Mouse (Mus musculus): ENCODE data around the gene Scap. TPM values are rescaled to one million over a fixed set of nuclear protein-coding genes. Genes with fewer than 3 reads are reported as not detected.
A peak's percentile ranks its signal among the peaks of the same experiment; 100 is the strongest.

Gene Scap
- total and polyA plus RNA-seq, 2 experiments from 2014 or later: 14.6 to 34.0 TPM

DNA sequence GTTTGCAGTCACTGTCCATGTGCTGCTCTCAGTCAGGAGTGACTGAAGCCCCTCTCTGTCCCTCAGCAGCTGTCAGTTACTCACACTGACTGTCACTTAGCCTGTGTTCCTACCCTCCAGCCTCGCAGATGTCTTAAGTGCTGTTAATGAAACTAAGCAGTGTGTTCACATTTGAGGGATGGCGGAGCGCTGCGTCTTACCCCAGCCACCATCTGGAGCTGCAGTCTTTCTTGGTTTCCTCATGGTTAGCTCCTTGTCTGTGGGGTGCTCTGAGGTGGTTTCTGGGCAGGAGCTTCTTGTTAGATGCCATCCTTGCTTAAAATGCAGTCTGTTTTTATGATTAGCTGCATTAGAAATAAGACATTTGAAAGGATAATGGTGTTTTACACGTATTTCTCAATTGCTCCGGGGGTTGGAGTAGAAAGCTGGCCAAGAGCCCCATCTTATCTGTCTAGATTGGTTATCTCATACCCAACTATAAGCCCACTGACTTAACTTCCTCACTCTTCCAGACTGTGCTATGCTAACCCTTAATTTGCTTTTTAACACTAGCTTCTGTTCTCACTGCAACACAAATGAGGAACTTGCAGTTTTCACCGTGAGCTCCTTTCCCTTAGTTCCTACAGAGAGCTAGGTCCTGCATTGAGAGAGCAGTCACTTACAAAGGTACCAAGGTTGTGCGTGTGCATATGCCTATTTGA, 19.0 kb downstream of the Scap start:
- DNase-seq (ENCODE audit: low spot score) (no peak), ATAC-seq (ENCODE audit: insufficient read depth, low read depth) (no peak)
- H3K4me1 ChIP-seq (ENCODE audit: control insufficient read depth, insufficient read depth): no peaks in the 10 kb centered on the region
- no peak overlapping the region for H3K27ac ChIP-seq (ENCODE audit: low read depth)
- WGBS: 74% methylated on average over 8 of the region's 8 CpGs
- H3K9ac ChIP-seq (replicated peaks; ENCODE audit: low read depth, low read length): no peak overlapping the region
- H3K9me3 ChIP-seq (replicated peaks; ENCODE audit: control insufficient read depth, low read length): no peaks in the 10 kb centered on the region
- no peaks in the 10 kb centered on the region for H3K36me3 ChIP-seq (replicated peaks; ENCODE audit: control insufficient read depth, insufficient read depth, low read length)
- no peak overlapping the region for H3K4me3 ChIP-seq (ENCODE audit: low read depth, low read length)
- no peaks in the 10 kb centered on the region for H3K27me3 ChIP-seq (ENCODE audit: control insufficient read depth, insufficient read depth, low read length)
- H3K4me2 ChIP-seq (ENCODE audit: low read depth, low read length): no peak overlapping the region
- TF ChIP-seq CTCF (IDR thresholded peaks at IDR 0.05; ENCODE audit: low read depth) (no peak), EP300 (IDR thresholded peaks at IDR 0.05; ENCODE audit: low read depth) (no peak)

GRCm38 (mm10) chr9:110358341-110358740, 25.3 kb downstream of the Scap start:
- no peak overlapping the region for H3K27ac ChIP-seq (ENCODE audit: low read depth)
- ATAC-seq (ENCODE audit: insufficient read depth, low read depth): no peak
- no peaks in the 10 kb centered on the region for H3K27me3 ChIP-seq (ENCODE audit: control insufficient read depth, insufficient read depth, low read length)
- DNase-seq (ENCODE audit: low spot score): no peak
- H3K36me3 ChIP-seq (replicated peaks; ENCODE audit: control insufficient read depth, insufficient read depth, low read length): peaks cover 9% of the 10 kb centered on the region
- no peak overlapping the region for H3K4me2 ChIP-seq (ENCODE audit: low read depth, low read length)
- H3K4me1 ChIP-seq (ENCODE audit: control insufficient read depth, insufficient read depth): no peaks in the 10 kb centered on the region
- H3K4me3 ChIP-seq (ENCODE audit: low read depth, low read length): no peak overlapping the region
- WGBS: 81% methylated on average over 2 of the region's 2 CpGs
- H3K9ac ChIP-seq (replicated peaks; ENCODE audit: low read depth, low read length): no peak overlapping the region
- no peaks in the 10 kb centered on the region for H3K9me3 ChIP-seq (replicated peaks; ENCODE audit: control insufficient read depth, low read length)
- no peak for TF ChIP-seq EP300 (IDR thresholded peaks at IDR 0.05; ENCODE audit: low read depth)
- TF ChIP-seq CTCF (IDR thresholded peaks at IDR 0.05; ENCODE audit: low read depth): no peak

DNA sequence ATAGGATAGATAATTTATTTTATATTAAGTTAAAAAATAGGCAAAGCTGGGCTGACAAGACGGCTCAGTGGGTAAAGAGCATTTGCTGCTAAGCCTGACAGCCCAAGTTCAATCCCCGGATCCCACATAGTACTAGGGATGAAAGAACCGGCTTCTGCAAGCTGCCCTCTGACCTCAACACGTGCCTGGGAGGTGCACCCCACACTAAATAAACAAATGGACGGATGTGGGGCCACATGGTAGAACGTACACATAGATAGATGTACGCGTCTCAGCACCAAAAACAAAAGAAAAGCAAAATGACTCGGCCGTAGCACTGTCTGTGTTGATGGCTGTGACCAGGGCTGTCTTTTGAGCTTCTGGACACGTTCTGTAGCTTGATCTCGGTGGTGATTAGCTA, 28.2 kb downstream of the Scap start:
- Histone ChIP-seq H3K4me2 (ENCODE audit: low read depth, low read length) (no peak overlapping the region), H3K9me3 (replicated peaks; ENCODE audit: control insufficient read depth, low read length) (no peaks in the 10 kb centered on the region), H3K36me3 (replicated peaks; ENCODE audit: control insufficient read depth, insufficient read depth, low read length) (peaks cover 23% of the 10 kb centered on the region), H3K4me3 (ENCODE audit: low read depth, low read length) (no peak overlapping the region), H3K27ac (ENCODE audit: low read depth) (no peak overlapping the region), H3K27me3 (ENCODE audit: control insufficient read depth, insufficient read depth, low read length) (no peaks in the 10 kb centered on the region), H3K4me1 (ENCODE audit: control insufficient read depth, insufficient read depth) (no peaks in the 10 kb centered on the region), H3K9ac (replicated peaks; ENCODE audit: low read depth, low read length) (no peak overlapping the region)
- no peak for DNase-seq (ENCODE audit: low spot score)
- TF ChIP-seq EP300 (IDR thresholded peaks at IDR 0.05; ENCODE audit: low read depth): no peak
- TF ChIP-seq CTCF (IDR thresholded peaks at IDR 0.05; ENCODE audit: low read depth): no peak
- no peak for ATAC-seq (ENCODE audit: insufficient read depth, low read depth)
- WGBS: 67% methylated on average over 12 of the region's 12 CpGs

- TF ChIP-seq EP300 (IDR thresholded peaks at IDR 0.05; ENCODE audit: low read depth): no peak
- TF ChIP-seq CTCF (IDR thresholded peaks at IDR 0.05; ENCODE audit: low read depth): no peak
- Histone ChIP-seq H3K4me1 (ENCODE audit: control insufficient read depth, insufficient read depth) (no peaks in the 10 kb centered on the region), H3K4me2 (ENCODE audit: low read depth, low read length) (no peak overlapping the region), H3K27ac (ENCODE audit: low read depth) (no peak overlapping the region), H3K27me3 (ENCODE audit: control insufficient read depth, insufficient read depth, low read length) (no peaks in the 10 kb centered on the region), H3K4me3 (ENCODE audit: low read depth, low read length) (no peak overlapping the region), H3K9me3 (replicated peaks; ENCODE audit: control insufficient read depth, low read length) (no peaks in the 10 kb centered on the region), H3K9ac (replicated peaks; ENCODE audit: low read depth, low read length) (no peak overlapping the region), H3K36me3 (replicated peaks; ENCODE audit: control insufficient read depth, insufficient read depth, low read length) (peaks cover 23% of the 10 kb centered on the region)
- DNase-seq (ENCODE audit: low spot score) (no peak), ATAC-seq (ENCODE audit: insufficient read depth, low read depth) (no peak)
- 78% methylated on average over 10 of the region's 10 CpGs for WGBS
These were observed 29.2 kb downstream of the Scap start for GRCm38 (mm10) chr9:110362337-110362736.

GRCm38 (mm10) chr9:110366746-110367145, 33.7 kb downstream of the Scap start:
- ATAC-seq (ENCODE audit: insufficient read depth, low read depth) (no peak), DNase-seq (ENCODE audit: low spot score) (peak; percentile 36)
- Histone ChIP-seq H3K4me2 (ENCODE audit: low read depth, low read length) (no peak overlapping the region), H3K27ac (ENCODE audit: low read depth) (no peak overlapping the region), H3K4me1 (ENCODE audit: control insufficient read depth, insufficient read depth) (0 out of 2 replicates have a peak, but pooled peaks cover 5% of the 10 kb centered on the region), H3K9me3 (replicated peaks; ENCODE audit: control insufficient read depth, low read length) (no peaks in the 10 kb centered on the region), H3K4me3 (ENCODE audit: low read depth, low read length) (no peak overlapping the region), H3K9ac (replicated peaks; ENCODE audit: low read depth, low read length) (no peak overlapping the region), H3K36me3 (replicated peaks; ENCODE audit: control insufficient read depth, insufficient read depth, low read length) (peaks cover 23% of the 10 kb centered on the region), H3K27me3 (ENCODE audit: control insufficient read depth, insufficient read depth, low read length) (no peaks in the 10 kb centered on the region)
- TF ChIP-seq CTCF (IDR thresholded peaks at IDR 0.05; ENCODE audit: low read depth) (no peak), EP300 (IDR thresholded peaks at IDR 0.05; ENCODE audit: low read depth) (no peak)
- WGBS: 32% methylated on average over 5 of the region's 5 CpGs

GRCm38 (mm10) chr9:110369860-110370259, 36.8 kb downstream of the Scap start:
- H3K27me3 ChIP-seq (ENCODE audit: control insufficient read depth, insufficient read depth, low read length): no peaks in the 10 kb centered on the region
- H3K9me3 ChIP-seq (replicated peaks; ENCODE audit: control insufficient read depth, low read length): no peaks in the 10 kb centered on the region
- ATAC-seq (ENCODE audit: insufficient read depth, low read depth) (peak; percentile 83), DNase-seq (ENCODE audit: low spot score) (peak; percentile 71)
- H3K4me2 ChIP-seq (ENCODE audit: low read depth, low read length): no peak overlapping the region
- no peak overlapping the region for H3K4me3 ChIP-seq (ENCODE audit: low read depth, low read length)
- 0 out of 2 replicates have a peak, but pooled peaks cover 5% of the 10 kb centered on the region for H3K4me1 ChIP-seq (ENCODE audit: control insufficient read depth, insufficient read depth)
- peaks cover 26% of the 10 kb centered on the region for H3K36me3 ChIP-seq (replicated peaks; ENCODE audit: control insufficient read depth, insufficient read depth, low read length)
- 24% methylated on average over 3 of the region's 3 CpGs for WGBS
- TF ChIP-seq EP300 (IDR thresholded peaks at IDR 0.05; ENCODE audit: low read depth): 0 out of 2 replicates have a peak, but pooled peaks have one; percentile 33
- no peak for TF ChIP-seq CTCF (IDR thresholded peaks at IDR 0.05; ENCODE audit: low read depth)
- H3K27ac ChIP-seq (ENCODE audit: low read depth): peak overlapping the region; percentile 51
- H3K9ac ChIP-seq (replicated peaks; ENCODE audit: low read depth, low read length): no peak overlapping the region

Data from heart, postnatal 0 days (tissue).